Mouse (Mus musculus) forebrain, embryonic 13.5 days (tissue): ENCODE measurements around the gene Sprr2a3. TPM values are rescaled to one million over a fixed set of nuclear protein-coding genes. Genes with fewer than 3 reads are reported as not detected.
"Not testable (repeated sequence)": the region's sequence is repeated elsewhere in the genome, so short reads cannot be mapped to it uniquely, and the experiment has no call there.

Experiments
- ATAC-seq: fragments of 200-750 bp; cut with Nextera tagmentation; 2 replicates; pipeline ENCODE4 v1.8.0; 2017
- H3K27ac ChIP-seq: fragments of 300-500 bp; sonication (generic); 2 replicates; pipeline ENCODE4 v1.5.1; 2015; ENCODE audit warnings: inconsistent platforms, mild to moderate bottlenecking, moderate library complexity
- H3K27me3 ChIP-seq: fragments of 300-500 bp; sonication (generic); 2 replicates; pipeline ENCODE4 v1.6.1; 2015; ENCODE audit warnings: mild to moderate bottlenecking, inconsistent platforms
- H3K36me3 ChIP-seq: fragments of 300-500 bp; sonication (generic); 2 replicates; pipeline ENCODE4 v1.6.1; 2015; ENCODE audit warnings: mild to moderate bottlenecking, inconsistent platforms; ENCODE audit not compliant: poor library complexity, severe bottlenecking
- H3K4me1 ChIP-seq: fragments of 300-500 bp; sonication (generic); 2 replicates; pipeline ENCODE4 v1.6.1; 2015; ENCODE audit warnings: inconsistent platforms
- H3K4me2 ChIP-seq: fragments of 300-500 bp; sonication (generic); 2 replicates; pipeline ENCODE4 v1.6.1; 2015; ENCODE audit warnings: inconsistent platforms, mild to moderate bottlenecking, moderate library complexity
- H3K4me3 ChIP-seq: fragments of 300-500 bp; sonication (generic); 2 replicates; pipeline ENCODE4 v1.5.1; 2015; ENCODE audit warnings: mild to moderate bottlenecking, inconsistent platforms
- H3K9ac ChIP-seq: fragments of 300-500 bp; sonication (generic); 2 replicates; pipeline ENCODE4 v1.6.1; 2015; ENCODE audit warnings: mild to moderate bottlenecking, inconsistent platforms
- H3K9me3 ChIP-seq: fragments of 300-500 bp; sonication (generic); replicated peaks from 2 replicates; pipeline ENCODE4 v1.6.1; 2016; ENCODE audit warnings: inconsistent platforms
- WGBS: fragments of 180-500 bp; shearing (Covaris S2); methylation state at CpG from one replicate; pipeline ENCODE4 v1.1.7; 2015; 5-methylcytosine and 5-hydroxymethylcytosine counted together
- polyA plus RNA-seq: library from polyadenylated mRNA; unstranded; fragments of >200 nt; fragmentation: Nextera tagmentation; extraction: Ambion mirVana; gene quantifications from 2 replicates; pipeline ENCODE4 v1.2.1, GENCODE M21; 2015

The Sprr2a3 gene
- not detected in 2 replicates for polyA plus RNA-seq

- not testable (repeated sequence) for H3K27me3 ChIP-seq, H3K27ac ChIP-seq, H3K4me1 ChIP-seq, H3K36me3 ChIP-seq, H3K9me3 ChIP-seq, H3K4me2 ChIP-seq, ATAC-seq, H3K9ac ChIP-seq, H3K4me3 ChIP-seq
- WGBS = 92% methylated on average over 1 of the region's 1 CpGs
Observed at GRCm38 (mm10) chr3:92285101-92285500, at the start of gene Sprr2a3. TSS of gene Sprr2a3 (plus strand) at chr3:92285417.

GRCm38 (mm10) chr3:92236463-92237189, 48.6 kb upstream of the Sprr2a3 start:
- not testable (repeated sequence) for H3K4me1 ChIP-seq, H3K4me3 ChIP-seq, H3K36me3 ChIP-seq, H3K27me3 ChIP-seq, H3K27ac ChIP-seq, H3K9ac ChIP-seq, H3K9me3 ChIP-seq, H3K4me2 ChIP-seq
- no CpG with 5 or more reads among the region's 5 CpGs for WGBS
- peak; percentile 33; the same call in 1 of the 2 replicates for ATAC-seq

- ATAC-seq, H3K9ac ChIP-seq, H3K4me2 ChIP-seq: not testable (repeated sequence)
Observed at GRCm38 (mm10) chr3:92238736-92239135, 46.5 kb upstream of the Sprr2a3 start.

GRCm38 (mm10) chr3:92239197-92239596, 46.0 kb upstream of the Sprr2a3 start:
- ATAC-seq, H3K4me3 ChIP-seq, H3K9me3 ChIP-seq, H3K27me3 ChIP-seq, H3K36me3 ChIP-seq, H3K4me2 ChIP-seq, H3K9ac ChIP-seq, H3K4me1 ChIP-seq, H3K27ac ChIP-seq: not testable (repeated sequence)
- WGBS = no CpG with 5 or more reads among the region's 1 CpGs

More at GRCm38 (mm10) chr3:92238736-92239135, 46.5 kb upstream of the Sprr2a3 start:
- not testable (repeated sequence) for H3K9me3 ChIP-seq, H3K4me1 ChIP-seq, H3K27me3 ChIP-seq, H3K4me3 ChIP-seq, H3K36me3 ChIP-seq, H3K27ac ChIP-seq

GRCm38 (mm10) chr3:92244833-92245232, 40.4 kb upstream of the Sprr2a3 start:
- not testable (repeated sequence) for H3K4me3 ChIP-seq, H3K36me3 ChIP-seq, H3K4me2 ChIP-seq, H3K9ac ChIP-seq, ATAC-seq, H3K9me3 ChIP-seq, H3K27ac ChIP-seq, H3K27me3 ChIP-seq, H3K4me1 ChIP-seq

GRCm38 (mm10) chr3:92246245-92246644, 39.0 kb upstream of the Sprr2a3 start:
- not testable (repeated sequence) for ATAC-seq, H3K4me1 ChIP-seq, H3K27ac ChIP-seq, H3K9ac ChIP-seq, H3K36me3 ChIP-seq, H3K4me3 ChIP-seq, H3K4me2 ChIP-seq, H3K9me3 ChIP-seq, H3K27me3 ChIP-seq
- WGBS = no CpG with 5 or more reads among the region's 10 CpGs

GRCm38 (mm10) chr3:92248494-92248893, 36.7 kb upstream of the Sprr2a3 start:
- H3K9me3 ChIP-seq, H3K4me1 ChIP-seq, H3K4me3 ChIP-seq, H3K27ac ChIP-seq, H3K4me2 ChIP-seq, H3K27me3 ChIP-seq, H3K9ac ChIP-seq, H3K36me3 ChIP-seq: not testable (repeated sequence)
- ATAC-seq = peak; percentile 54; the same call in 1 of the 2 replicates

- not testable (repeated sequence) for H3K4me2 ChIP-seq, H3K9ac ChIP-seq, H3K4me1 ChIP-seq, ATAC-seq, H3K27me3 ChIP-seq, H3K4me3 ChIP-seq, H3K9me3 ChIP-seq, H3K27ac ChIP-seq, H3K36me3 ChIP-seq
- WGBS = 95% methylated on average over 1 of the region's 2 CpGs
Observed at GRCm38 (mm10) chr3:92250450-92250849, 34.8 kb upstream of the Sprr2a3 start.

GRCm38 (mm10) chr3:92253860-92254259, 31.4 kb upstream of the Sprr2a3 start:
- not testable (repeated sequence) for H3K27ac ChIP-seq, H3K27me3 ChIP-seq, H3K4me3 ChIP-seq, H3K36me3 ChIP-seq, H3K4me1 ChIP-seq, H3K4me2 ChIP-seq, H3K9ac ChIP-seq, H3K9me3 ChIP-seq
- WGBS = no CpG with 5 or more reads among the region's 8 CpGs
- ATAC-seq = 0 out of 2 replicates have a peak, but pooled peaks have one; percentile 25

GRCm38 (mm10) chr3:92258526-92258925, 26.7 kb upstream of the Sprr2a3 start:
- peak; percentile 63 for ATAC-seq
- not testable (repeated sequence) for H3K4me2 ChIP-seq, H3K9me3 ChIP-seq, H3K4me3 ChIP-seq, H3K27ac ChIP-seq, H3K9ac ChIP-seq, H3K36me3 ChIP-seq, H3K27me3 ChIP-seq, H3K4me1 ChIP-seq

GRCm38 (mm10) chr3:92263462-92263861, 21.8 kb upstream of the Sprr2a3 start:
- not testable (repeated sequence) for H3K4me2 ChIP-seq, H3K9ac ChIP-seq, H3K27me3 ChIP-seq, H3K36me3 ChIP-seq, H3K4me1 ChIP-seq, H3K9me3 ChIP-seq, H3K4me3 ChIP-seq, H3K27ac ChIP-seq
- 0 out of 2 replicates have a peak, but pooled peaks have one; percentile 13 for ATAC-seq
- no CpG with 5 or more reads among the region's 2 CpGs for WGBS

GRCm38 (mm10) chr3:92271414-92271985, 13.7 kb upstream of the Sprr2a3 start:
- not testable (repeated sequence) for H3K36me3 ChIP-seq, H3K9me3 ChIP-seq, H3K4me2 ChIP-seq, H3K4me1 ChIP-seq, H3K4me3 ChIP-seq, H3K9ac ChIP-seq, H3K27me3 ChIP-seq, H3K27ac ChIP-seq
- no CpG with 5 or more reads among the region's 4 CpGs for WGBS
- ATAC-seq = 0 out of 2 replicates have a peak, but pooled peaks have one; percentile 8

- not testable (repeated sequence) for H3K36me3 ChIP-seq, H3K4me2 ChIP-seq, H3K9ac ChIP-seq, H3K9me3 ChIP-seq, H3K27me3 ChIP-seq, H3K4me1 ChIP-seq, H3K4me3 ChIP-seq, ATAC-seq, H3K27ac ChIP-seq
Observed at GRCm38 (mm10) chr3:92273504-92273903, 11.7 kb upstream of the Sprr2a3 start.
